Mouse (Mus musculus) heart, postnatal 25 days (tissue): ENCODE measurements around the gene Dhcr24. TPM values are rescaled to one million over a fixed set of nuclear protein-coding genes. Genes with fewer than 3 reads are reported as not detected.

Experiments
- DNase-seq: peaks from one replicate; pipeline ENCODE4 v3.0.0; 2022; ENCODE audit warnings: low spot score
- intact Hi-C: fragments of 180-260 bp; cut with DNase I; formaldehyde crosslinking; loops from one replicate; pipeline ENCODE4 v1.15.1; 2025
- total RNA-seq, 2 experiments: library from RNA; stranded (reverse); gene quantifications; 2 replicates each; pipeline ENCODE4 v1.2.3; 2021

Gene Dhcr24
- total RNA-seq, 2 experiments from 2014 or later, result 2.4 TPM

GRCm38 (mm10) chr4:106597741-106598140 is 36.9 kb downstream of the Dhcr24 start:
- no peak for DNase-seq
- intact Hi-C loops, result no loop called here

DNA sequence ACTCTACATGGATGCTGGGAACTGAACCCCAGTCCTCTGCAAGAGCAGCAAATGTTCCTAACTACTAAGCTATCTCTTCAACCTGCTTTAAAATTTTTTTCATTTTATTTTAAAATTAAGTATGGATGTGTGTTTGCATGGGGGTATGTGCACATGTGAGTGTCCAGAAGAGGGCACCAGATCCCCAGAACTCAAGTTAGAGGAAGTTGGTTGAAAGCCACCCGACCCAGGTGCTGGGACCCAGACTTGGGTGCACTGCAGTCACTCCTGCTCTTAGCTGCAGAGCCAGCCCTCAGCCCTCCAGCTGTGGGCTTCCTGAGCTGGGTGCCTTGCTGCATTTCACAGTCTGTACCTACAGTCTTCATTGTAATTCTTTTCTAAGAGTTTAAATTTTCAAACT is 38.6 kb downstream of the Dhcr24 start:
- no peak for DNase-seq
- intact Hi-C loops, result no loop called here

DNA sequence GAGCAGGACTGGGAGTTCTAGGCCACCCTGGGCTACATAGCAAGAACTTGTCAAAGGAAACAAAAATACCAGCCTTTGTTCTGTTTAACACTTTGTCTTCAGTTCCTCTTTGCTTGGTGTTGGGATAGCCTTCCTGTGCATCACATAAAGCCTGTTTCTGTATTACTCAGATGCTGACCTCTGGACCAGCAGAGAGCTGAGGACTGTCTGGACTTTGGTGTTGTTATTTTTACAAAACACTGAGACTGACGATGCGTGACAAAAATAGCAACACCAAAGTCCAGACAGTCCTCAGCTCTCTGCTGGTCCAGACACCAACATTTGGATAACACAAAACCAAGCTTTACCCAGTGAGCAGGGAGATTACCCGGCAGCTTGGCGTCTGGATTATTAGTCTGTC is 39.9 kb downstream of the Dhcr24 start:
- intact Hi-C loops, result no loop called here

GRCm38 (mm10) chr4:106606639-106607554 is 46.1 kb downstream of the Dhcr24 start:
- intact Hi-C loops, result no loop called here
- DNase-seq, result no peak

More for the DNA sequence above, 39.9 kb downstream of the Dhcr24 start:
- DNase-seq, result no peak

DNA sequence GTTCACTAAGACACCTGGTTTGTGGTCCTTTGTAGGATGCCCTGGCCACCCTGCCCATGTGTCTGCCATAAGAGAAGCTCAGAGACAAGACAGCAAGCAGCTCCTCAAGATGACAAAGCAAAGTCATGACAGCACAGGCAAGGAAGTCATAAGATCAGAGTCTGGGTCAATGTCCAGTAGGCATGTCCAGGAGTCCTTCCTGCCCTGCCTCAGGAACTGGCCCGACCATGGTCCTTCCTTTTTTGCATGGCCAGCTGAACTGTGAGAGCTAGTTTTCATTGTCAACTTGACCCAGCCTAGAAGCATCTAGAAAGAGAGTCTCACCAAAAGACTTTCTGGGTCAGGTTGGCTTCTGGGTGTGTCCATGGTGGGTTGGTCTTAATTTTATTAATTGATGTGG is 47.1 kb downstream of the Dhcr24 start:
- DNase-seq, result no peak
- intact Hi-C loops, result no loop called here

GRCm38 (mm10) chr4:106613105-106613504 is 52.3 kb downstream of the Dhcr24 start:
- intact Hi-C loops, result loop anchor here (5.0 kb wide), 1 partner anchor 549 kb away; no protein-coding TSS in a partner anchor
- DNase-seq, result no peak

- intact Hi-C loops, result loop anchor here (5.0 kb wide), 1 partner anchor 549 kb away; no protein-coding TSS in a partner anchor
- DNase-seq, result no peak
Measured at GRCm38 (mm10) chr4:106613560-106613959, 52.7 kb downstream of the Dhcr24 start.

GRCm38 (mm10) chr4:106614180-106614797 is 53.5 kb downstream of the Dhcr24 start:
- no peak for DNase-seq
- intact Hi-C loops, result loop anchor here (1.0 to 5.0 kb wide), 2 partner anchors 94 to 548 kb away; no protein-coding TSS in a partner anchor

DNA sequence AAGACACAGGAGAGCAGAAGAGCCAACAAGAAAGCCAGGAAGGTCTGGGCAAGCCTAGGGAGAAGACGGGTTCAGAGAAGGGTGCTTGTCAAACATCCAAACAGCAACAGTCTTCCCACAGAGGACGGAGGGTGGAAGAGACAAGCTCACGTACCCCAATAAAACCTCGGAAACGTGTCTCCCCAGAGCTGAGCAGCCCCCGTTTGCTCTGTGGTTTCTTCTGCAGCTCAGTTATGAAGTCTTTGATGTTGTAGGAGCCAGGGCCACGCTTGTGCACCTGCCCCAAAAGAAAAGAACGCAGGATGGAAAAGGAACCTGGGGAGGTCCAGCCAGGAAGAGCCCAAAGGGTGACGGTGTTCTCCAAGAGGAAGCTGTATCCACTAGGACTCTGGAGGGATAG is 54.0 kb downstream of the Dhcr24 start:
- intact Hi-C loops, result loop anchor here (1.0 to 5.0 kb wide), 2 partner anchors 93 to 547 kb away; no protein-coding TSS in a partner anchor
- no peak for DNase-seq

DNA sequence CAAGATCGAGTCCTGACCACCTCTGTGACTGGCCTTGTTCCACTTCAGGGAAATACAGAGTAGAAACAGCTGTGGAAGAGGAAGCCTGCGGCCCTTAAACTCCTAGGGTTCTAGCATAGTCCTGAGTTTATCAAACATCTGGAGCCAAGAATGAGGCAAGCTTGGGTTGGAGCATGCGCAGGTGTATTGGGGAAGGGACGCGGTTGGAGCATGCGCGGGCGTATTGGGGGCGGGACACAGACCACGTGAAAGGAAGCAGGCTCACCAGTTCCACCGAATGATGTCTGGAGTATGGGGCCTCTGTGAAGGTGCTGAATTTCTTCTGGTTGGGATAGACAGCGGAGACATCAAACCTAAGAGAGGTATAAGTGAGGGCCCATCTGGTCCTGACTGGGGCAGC is 54.8 kb downstream of the Dhcr24 start:
- DNase-seq, result no peak
- intact Hi-C loops, result no loop called here

- intact Hi-C loops, result no loop called here
- DNase-seq, result no peak
Measured at GRCm38 (mm10) chr4:106617056-106617455, 56.2 kb downstream of the Dhcr24 start, which contains the start of gene Lexm. Lexm (minus strand) TSS chr4:106617241.

GRCm38 (mm10) chr4:106618898-106619297 is 58.1 kb downstream of the Dhcr24 start:
- no peak for DNase-seq
- intact Hi-C loops, result no loop called here

- no peak for DNase-seq
- intact Hi-C loops, result no loop called here
Measured at GRCm38 (mm10) chr4:106621428-106621827, 60.6 kb downstream of the Dhcr24 start.

DNA sequence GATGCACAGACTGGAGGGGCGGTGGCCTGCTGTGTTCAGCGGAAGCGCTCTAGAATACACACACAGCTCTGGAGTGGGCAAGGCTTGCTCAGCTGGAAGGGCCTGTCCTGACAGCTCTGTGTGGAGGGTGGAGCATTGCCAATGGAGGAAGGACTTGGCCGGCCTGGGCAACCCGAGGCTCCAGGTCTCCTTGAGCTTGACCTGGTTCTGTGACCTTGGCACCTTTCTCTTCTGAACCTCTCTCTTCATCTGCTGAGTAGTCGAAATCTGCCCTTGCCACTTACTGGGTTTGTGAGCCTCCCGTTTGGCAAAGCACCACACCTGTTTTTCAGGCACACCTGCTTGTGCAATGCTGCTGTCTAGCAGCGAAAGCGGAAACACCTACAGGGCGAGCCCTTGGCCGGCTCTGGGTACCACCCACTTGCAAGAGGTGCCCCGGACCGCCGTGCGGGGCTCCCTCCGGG is 61.2 kb downstream of the Dhcr24 start, which contains the start of gene Ttc22:
Gene Ttc22 (plus strand): TSS at position 403 of the 464 bp plus-strand sequence.
- DNase-seq, result no peak
- intact Hi-C loops, result no loop called here

GRCm38 (mm10) chr4:106622712-106623111 is 61.9 kb downstream of the Dhcr24 start:
- intact Hi-C loops, result no loop called here
- DNase-seq, result no peak

- intact Hi-C loops, result no loop called here
- DNase-seq, result no peak
Measured at GRCm38 (mm10) chr4:106624271-106624670, 63.4 kb downstream of the Dhcr24 start.

GRCm38 (mm10) chr4:106627809-106628208 is 67.0 kb downstream of the Dhcr24 start:
- intact Hi-C loops, result no loop called here
- DNase-seq, result no peak

- intact Hi-C loops, result no loop called here
- no peak for DNase-seq
Measured at GRCm38 (mm10) chr4:106628650-106629360, 68.0 kb downstream of the Dhcr24 start.

DNA sequence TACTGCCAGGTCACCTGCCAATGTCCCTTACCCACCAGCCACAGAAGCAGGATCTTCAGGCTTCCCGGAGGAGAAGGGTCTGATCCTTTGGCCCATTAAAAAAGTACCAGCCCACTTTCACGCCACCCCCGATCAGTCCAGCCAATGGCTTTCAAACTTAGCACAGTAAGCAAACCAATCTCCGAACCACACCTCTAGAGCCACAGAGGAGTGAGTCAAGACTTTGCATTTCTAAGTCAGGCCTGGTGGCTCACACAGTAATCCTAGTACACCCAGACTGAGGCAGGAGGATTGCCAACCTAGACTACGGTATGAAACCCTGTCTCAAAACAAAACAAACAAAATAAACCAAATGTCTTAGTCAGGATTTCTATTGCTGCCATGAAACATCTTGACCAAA is 68.5 kb downstream of the Dhcr24 start:
- DNase-seq, result no peak
- intact Hi-C loops, result no loop called here
